Mouse (Mus musculus) Muller cell, postnatal 12 days (primary cell): ENCODE measurements around the gene Arl10.

ENCODE experiments used
- DNase-seq: peaks from one replicate; pipeline ENCODE4 v3.0.0-alpha.2; 2015; ENCODE audit errors: inconsistent ontology term

Gene Arl10

DNA sequence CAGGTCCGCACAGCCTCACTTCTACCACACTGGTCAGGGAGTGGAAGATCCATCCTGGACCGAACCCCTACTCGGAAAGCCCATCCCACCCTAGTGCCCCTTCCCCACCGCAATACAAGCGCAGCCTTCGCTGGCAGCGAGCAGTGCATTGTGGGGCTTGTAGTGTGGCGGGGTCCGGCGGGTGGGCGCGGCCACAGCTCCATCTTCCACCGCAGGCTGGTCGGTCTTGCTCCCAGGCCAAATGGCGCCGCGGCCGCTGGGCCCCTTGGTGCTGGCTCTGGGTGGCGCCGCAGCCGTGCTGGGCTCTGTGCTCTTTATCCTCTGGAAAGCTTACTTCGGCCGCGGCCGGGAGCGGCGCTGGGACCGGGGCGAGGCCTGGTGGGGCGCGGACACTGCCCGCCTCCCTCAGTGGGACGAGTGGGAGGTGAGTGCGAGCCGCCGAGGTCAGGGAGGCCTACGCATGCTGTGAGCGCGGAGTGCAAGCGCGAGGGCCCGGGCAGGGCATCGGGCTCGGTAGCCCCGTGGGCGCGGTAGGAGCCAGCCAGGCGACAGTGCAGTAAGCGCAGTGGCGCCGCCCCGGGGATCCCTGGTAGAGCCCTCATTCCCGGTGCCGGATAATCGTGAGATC, at the start of gene Arl10:
Gene Arl10 (plus strand): TSS at position 162 of the 628 bp plus-strand sequence.
- peak; percentile 86 for DNase-seq

DNA sequence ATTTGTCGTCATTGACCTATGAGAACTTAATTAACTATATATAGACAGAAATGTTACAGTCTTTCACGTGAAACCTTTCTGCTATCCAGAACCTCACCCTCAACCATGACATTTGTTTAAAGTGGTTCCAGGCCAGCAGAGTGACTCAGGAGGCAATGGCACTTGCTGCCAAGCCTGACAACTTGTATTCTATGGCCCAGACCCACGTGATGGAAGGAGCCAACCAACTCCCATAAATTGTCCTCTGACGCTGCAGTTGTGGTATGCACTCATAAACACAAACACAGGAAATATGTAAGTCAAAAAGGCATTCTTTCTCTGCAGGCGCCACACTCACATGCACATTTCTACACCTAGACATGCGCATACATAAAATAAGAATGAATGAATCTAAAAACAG, 47.7 kb upstream of the Arl10 start:
- no peak for DNase-seq

DNA sequence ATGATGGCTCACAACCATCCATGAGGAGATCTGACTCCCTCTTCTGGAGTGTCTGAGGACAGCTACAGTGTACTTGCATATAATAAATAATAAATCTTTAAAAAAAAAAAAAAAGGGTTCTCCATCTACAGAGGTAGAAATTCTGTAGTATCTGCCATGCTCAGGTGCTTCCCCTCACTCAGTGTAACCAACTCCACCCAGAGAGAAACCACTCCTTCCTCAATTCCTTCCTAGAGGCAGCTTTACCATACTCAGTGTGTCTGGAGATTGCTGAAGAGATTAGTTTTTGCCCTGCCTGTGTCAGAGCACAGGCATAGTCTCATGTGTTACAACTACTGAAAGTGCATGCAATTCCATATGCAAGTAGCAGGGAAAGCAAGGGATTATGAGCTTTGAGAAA, 42.7 kb upstream of the Arl10 start:
- no peak for DNase-seq

DNA sequence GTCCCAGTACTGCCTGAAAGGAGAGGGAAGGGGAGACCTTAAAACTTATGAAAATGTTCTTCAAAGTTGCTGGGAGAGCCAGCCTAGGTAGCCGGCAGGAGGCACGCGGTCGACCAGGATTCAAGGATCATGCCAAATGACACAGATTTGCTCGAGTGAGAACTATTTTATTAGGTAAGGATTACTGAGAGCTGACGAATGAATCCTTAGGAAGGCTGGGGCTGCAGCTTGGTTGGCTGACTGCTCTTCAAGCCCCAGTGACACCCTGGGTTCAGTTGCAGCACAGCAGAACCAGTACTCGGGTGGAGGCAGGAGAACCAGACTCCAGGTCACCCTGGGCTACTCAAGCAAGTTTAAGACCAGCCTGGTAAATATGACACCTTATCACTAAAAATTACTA, 26.8 kb upstream of the Arl10 start:
- no peak for DNase-seq

GRCm38 (mm10) chr13:54556176-54556575, 18.6 kb upstream of the Arl10 start:
- DNase-seq, result no peak

DNA sequence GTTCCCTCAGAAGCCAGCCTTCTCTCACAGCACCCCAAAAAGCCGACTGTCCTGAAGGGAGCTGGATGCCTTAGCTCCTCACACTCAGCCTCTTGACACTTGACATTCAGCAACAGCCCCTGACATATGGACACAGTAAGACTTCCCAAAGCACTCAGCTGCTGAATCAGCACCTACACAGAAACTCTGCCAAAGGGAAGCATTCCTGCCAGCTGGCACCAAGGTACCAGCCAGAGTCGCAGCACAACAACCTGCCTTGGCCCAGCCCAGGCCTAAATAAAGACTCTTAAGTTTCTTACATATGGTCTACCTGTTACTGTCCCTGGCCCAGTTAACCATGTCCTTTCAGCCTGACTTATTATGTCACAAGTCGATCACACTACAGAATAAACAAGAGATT, 18.0 kb upstream of the Arl10 start:
- DNase-seq, result no peak

- DNase-seq, result no peak
Measured at GRCm38 (mm10) chr13:54557652-54558051, 17.2 kb upstream of the Arl10 start.

DNA sequence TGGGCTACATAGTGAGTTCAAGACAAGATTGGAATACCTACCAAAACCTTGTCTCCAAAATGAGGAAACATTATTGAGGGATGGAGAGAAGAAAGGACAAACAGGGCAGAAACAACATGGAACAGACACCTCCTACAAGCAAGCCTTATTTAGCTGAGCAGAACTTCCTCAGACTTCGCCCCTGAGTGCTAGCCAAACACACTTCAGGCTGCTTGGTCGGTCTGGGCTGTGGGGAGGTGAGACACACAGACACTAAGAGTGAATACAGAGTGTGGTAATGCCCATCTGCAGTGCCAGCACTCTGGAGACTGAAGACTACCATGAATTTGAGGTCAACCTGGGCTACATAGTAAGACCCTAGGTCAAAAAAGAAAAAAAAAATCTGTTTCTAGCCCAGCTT, 15.2 kb upstream of the Arl10 start:
- no peak for DNase-seq

GRCm38 (mm10) chr13:54560608-54561007, 14.2 kb upstream of the Arl10 start:
- DNase-seq, result no peak

DNA sequence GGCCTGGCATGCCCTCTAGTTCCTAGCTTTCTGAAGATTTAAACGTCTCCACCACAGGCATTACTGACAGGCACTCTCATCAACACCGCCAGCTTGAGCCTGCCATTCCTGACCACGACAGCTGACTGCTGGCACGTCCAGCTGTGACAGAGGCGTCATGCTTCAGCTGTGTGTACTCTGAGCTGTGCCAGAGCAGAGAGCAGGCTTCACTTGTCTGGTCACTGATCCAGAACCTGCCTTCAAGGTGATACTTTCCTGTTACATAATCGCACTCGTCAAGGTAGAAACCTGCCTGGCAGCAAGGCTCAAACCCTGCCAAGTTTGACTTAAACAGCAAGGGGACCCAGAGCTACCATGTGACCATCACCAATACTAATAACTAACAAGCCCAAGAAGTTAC, 12.3 kb upstream of the Arl10 start:
- DNase-seq, result no peak

DNA sequence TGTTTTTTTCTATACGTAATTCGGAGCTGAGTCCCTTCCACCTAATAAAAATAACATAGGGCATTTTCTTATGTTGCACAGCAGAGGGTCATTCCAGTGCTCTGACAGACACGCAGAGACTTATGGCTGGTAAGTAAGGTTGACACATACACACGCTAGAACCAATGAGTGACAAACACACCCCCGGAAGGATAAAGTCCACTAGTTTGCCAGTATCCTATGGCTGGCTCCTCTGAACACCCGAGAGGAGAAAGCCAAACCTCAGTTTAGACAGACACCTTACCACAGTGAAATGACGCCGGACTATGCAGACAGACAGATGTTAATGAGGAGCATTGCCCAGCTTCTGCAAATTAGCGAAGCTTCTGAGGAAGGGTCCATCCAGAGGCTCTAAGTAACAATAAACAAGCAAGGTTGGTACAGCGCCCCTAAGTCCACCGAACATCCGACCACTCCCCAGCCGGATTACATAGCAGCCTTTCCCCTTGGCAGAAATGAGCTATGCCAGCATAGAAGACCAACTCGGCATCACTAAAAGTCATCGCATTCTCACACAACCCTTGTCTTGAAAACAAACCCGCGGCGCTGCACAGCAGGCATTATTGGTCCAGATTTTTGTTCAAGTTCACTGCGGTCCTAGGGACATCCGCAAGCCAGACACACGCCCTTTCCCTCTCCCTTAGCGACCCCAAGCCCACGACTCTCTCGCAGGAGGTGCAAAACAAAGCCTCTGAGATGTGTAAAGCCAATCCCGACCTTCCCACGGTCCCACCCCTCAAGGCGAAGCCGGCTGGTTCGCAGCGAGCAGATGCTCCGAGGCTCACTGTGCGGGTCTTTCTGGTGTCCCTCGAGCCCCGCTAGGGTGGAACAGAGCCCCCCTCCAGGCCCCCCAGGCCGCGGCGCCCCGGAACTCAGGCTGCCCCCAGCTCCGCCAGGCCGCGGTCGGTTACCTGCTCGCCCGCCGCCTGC, 10.3 kb upstream of the Arl10 start:
- DNase-seq, result peak; percentile 47

DNA sequence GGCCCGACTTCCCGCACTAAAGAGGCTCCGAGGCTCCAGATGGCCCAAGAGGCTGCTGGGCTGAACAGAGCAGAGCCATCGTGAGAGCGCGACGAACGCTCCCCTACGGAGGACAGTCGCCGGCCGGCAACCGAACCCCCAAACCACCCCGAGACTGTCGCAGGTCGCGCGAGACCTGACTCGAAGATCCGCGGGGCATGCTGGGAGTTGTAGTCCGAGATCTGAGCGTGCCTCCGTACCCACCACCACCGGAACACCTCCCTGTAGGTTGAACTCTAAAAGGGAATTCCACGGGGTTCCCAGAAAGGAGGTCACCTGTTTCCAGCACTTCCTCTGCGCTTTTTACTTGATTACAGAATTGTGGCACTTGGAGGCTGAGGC, 9.6 kb upstream of the Arl10 start, which contains the start of gene 4833439L19Rik:
Gene 4833439L19Rik (minus strand): TSS at position 235 of the 381 bp plus-strand sequence.
- peak; percentile 92 for DNase-seq

DNA sequence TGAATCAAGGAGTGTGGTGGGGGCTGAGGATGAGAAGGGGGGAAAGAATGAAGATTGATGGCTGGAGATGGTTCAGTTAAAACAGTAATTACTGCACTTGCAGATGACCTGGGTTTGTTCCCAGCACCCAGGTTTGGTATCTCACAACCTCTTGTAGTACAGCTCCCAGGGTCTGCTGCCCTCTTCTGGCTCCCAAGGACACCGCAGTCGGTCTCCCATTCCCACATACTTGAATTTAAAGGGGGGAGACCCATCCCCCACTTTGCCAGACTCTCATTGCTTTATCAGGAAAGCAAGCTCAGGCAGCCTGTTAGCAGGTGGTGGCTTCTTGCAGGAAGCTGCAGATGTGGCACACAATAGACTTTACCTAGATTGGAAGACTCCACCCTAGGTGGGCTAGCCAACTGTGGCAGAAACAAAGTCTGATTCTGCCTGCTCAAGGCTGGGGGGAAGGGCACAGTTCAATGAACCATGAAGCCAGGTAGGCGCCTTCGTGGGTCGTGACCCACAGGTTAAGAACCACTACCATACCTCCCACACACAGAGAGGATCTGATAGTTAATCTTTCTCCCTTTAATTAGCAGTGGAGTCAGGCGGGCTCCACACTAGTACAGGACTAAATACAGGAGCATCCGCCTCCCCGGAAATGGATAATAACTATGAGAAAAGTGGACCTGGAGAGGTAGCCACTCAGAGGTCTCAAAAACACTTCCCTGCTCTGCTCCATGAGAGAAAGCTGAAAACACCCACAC, 9.0 kb upstream of the Arl10 start:
- DNase-seq, result no peak

DNA sequence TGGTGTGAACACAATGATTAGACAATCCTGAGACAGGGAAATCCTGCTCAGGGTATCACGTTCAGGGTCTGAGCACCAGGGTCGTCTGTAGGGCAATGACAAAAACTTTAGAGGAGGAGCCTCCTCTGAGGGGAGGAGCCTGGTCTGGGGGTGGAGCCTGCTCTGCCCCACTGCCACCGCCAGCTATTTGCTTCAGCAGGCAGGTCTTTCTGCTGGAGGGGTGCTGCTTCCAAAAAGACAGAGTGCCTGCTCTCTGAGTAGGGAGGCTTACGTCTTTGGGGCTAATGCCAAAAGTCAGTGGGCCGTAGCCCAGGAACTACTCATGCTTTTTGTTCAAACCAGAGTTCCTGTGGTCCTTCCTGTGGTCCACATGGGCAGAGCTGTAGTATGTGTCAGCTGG, 6.4 kb upstream of the Arl10 start:
- DNase-seq, result no peak

DNA sequence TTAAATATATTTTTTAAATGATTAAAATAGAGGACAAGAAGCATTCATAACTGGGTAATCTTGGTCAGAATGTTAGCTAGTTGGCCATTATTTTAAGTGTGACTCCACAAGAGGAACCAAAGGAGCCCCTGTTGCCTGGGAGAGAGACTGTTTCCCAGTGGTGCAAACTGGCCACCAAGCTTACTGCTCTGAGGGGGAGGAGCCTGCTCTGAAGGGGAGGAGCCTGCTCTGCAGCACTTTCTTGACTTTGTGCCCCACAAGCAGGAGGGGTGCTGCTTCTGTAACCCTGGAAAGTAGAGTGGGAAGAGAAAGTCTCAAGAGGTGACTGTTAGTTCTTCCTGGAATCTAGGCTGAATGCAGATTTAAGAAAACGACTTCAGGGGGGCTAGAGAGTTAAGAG, 5.5 kb upstream of the Arl10 start:
- no peak for DNase-seq

DNA sequence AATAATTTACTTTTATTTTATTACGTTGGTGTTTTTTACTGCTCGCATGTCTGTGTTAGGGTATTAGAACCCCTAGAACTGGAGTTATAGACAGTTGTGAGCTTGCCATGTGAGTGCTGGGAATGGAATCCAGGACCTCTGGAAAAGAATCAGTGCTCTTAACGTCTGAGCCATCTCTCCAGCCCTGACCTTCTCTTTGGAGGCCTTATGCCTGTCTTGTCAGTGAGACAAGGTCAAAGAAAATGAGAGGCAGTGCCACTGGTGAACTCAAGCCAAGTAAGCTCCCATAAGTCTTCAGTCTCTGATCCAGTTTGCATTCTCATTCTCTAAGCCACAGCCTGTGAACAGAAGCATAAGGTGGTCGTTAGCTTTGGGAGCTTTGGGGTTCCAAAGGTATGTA, 4.1 kb upstream of the Arl10 start:
- DNase-seq, result no peak

- no peak for DNase-seq
Measured at GRCm38 (mm10) chr13:54571637-54572036, 3.2 kb upstream of the Arl10 start.

DNA sequence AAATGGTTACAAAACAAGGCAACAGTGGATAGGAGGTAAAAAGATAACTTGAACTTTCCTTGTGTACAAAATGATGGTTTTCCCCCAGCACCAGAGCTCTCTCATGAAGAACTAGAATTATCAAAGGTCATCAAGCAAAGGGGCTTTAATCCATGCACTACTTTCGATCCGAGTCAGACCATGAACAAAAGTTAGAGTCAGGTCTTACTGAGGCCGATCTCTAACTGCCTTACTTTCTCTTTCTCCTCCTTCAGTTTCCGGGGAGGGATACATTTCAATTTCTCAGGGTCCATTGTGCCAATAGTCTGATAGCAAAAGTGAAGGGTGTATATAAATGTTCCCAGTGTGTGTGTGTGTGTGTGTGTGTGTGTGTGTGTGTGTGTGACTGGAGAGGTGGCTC, 2.2 kb upstream of the Arl10 start:
- DNase-seq, result no peak

DNA sequence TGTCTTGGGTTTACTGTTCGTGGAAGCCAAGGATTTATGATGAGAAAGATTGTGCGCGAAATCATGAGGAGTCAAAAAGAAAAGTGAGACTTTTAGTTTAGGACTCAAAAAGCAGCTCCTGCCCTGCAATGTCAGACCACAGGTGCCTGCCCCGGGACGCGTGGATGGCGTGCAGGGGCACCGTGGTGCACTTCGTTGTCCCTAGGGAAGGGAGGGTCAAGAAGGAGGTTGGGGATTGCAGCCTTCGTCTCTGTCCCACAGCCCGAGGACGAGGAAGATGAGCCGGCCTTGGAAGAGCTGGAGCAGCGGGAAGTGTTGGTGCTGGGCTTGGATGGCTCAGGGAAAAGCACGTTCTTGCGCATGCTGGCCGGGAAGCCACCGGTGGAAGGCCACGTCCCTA, 674 bp downstream of the Arl10 start:
- no peak for DNase-seq

DNA sequence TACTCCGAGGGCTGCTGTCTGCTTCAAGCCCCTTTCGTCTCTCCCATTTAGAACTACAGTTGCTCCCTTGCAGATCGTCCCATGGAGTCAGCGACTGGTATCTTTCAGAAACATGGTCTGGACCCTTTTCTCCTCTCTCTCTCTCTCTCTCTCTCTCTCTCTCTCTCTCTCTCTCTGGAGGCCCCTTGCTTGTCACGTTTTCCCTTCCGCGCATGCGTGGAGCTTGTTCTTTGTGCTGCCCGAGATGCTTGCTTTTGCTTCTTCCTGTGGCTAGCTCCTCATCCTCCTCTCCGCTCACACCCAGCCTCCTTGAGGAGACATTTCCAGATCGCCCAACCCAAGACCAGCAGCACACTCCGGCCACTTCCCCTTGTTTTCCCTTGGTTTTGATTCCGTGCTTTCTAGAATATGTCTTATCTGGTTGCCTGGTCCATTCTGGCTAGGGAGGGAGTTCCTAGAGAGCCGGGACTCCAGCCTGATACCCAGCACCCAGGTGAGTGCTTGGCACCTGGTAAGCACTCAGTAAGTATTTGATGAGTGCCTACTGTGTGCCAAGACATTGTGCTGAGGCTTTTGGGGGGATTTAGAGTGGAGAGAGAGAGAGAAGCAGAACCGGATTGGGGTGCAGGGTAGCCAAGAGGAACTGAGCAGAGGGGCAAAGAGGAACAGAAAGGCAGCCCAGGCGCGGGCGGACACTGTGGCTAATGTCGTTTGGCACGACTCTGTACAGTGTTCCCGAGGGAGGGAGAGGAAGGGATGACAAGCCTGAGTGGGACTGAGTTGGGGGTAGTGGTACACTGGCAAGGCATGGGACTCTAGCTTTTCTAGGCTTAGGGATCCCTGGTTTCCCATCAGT, 3.1 kb downstream of the Arl10 start:
- no peak for DNase-seq

DNA sequence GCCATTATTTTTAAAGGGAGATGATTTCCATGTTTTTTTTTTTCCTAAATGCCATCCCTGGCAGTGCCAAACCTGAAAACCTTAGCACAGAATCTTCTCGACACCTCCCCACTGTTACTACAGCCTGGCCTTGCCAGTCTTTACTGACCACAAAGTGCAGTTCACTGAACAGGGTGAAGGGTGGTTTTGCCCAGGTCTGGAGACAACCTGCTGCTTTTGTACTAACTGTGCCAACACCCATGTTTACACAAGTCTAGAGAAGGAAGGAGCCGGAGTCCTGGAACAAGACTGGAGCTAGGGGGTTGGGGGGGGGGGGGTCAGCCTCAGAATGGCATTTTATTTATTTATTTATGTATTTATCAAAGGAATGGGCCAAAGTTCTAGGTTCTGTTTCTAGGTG, 6.6 kb downstream of the Arl10 start:
- DNase-seq, result peak; percentile 46
